Mouse (Mus musculus): ENCODE measurements at regions not wholly inside any gene's neighbourhood (a gene's known extent, or its start where the extent isn't known, plus 50 kb on each side); places are given as distances from the start of the nearest gene placed in this dataset.

GRCm38 (mm10) chr8:127915591-127916028 lies 442.8 kb upstream of the Nrp1 start:
- Histone ChIP-seq H3K27ac (ENCODE audit: insufficient read depth, low read length) (peak overlapping the region; percentile 3; the same call in 1 of the 2 replicates), H3K4me1 (ENCODE audit: control insufficient read depth, insufficient read depth, low read length) (peaks cover 5% of the 10 kb centered on the region; the same call in 1 of the 2 replicates), H3K4me3 (ENCODE audit: insufficient read depth, low read length) (no peak overlapping the region)
- TF ChIP-seq CTCF (IDR thresholded peaks at IDR 0.05; ENCODE audit: borderline replicate concordance, insufficient read depth, low read length): no peak
- no peak for TF ChIP-seq POLR2A (IDR thresholded peaks at IDR 0.05; ENCODE audit: low read depth, low read length)

GRCm38 (mm10) chr8:127921925-127922324 lies 436.5 kb upstream of the Nrp1 start:
- no peak overlapping the region for H3K27ac ChIP-seq (ENCODE audit: insufficient read depth, low read length)
- no peak overlapping the region for H3K4me3 ChIP-seq (ENCODE audit: insufficient read depth, low read length)
- TF ChIP-seq POLR2A (IDR thresholded peaks at IDR 0.05; ENCODE audit: low read depth, low read length) (no peak), CTCF (IDR thresholded peaks at IDR 0.05; ENCODE audit: borderline replicate concordance, insufficient read depth, low read length) (no peak)
- no peaks in the 10 kb centered on the region for H3K4me1 ChIP-seq (ENCODE audit: control insufficient read depth, insufficient read depth, low read length)

- no peak overlapping the region for H3K4me3 ChIP-seq (ENCODE audit: insufficient read depth, low read length)
- no peak for TF ChIP-seq POLR2A (IDR thresholded peaks at IDR 0.05; ENCODE audit: low read depth, low read length)
- TF ChIP-seq CTCF (IDR thresholded peaks at IDR 0.05; ENCODE audit: borderline replicate concordance, insufficient read depth, low read length): no peak
- no peaks in the 10 kb centered on the region for H3K4me1 ChIP-seq (ENCODE audit: control insufficient read depth, insufficient read depth, low read length)
Observed at GRCm38 (mm10) chr8:127923321-127923720, 435.1 kb upstream of the Nrp1 start.

GRCm38 (mm10) chr8:127932276-127932675 lies 426.1 kb upstream of the Nrp1 start:
- no peaks in the 10 kb centered on the region for H3K4me1 ChIP-seq (ENCODE audit: control insufficient read depth, insufficient read depth, low read length)
- TF ChIP-seq POLR2A (IDR thresholded peaks at IDR 0.05; ENCODE audit: low read depth, low read length): no peak
- no peak for TF ChIP-seq CTCF (IDR thresholded peaks at IDR 0.05; ENCODE audit: borderline replicate concordance, insufficient read depth, low read length)
- no peak overlapping the region for H3K4me3 ChIP-seq (ENCODE audit: insufficient read depth, low read length)
- H3K27ac ChIP-seq (ENCODE audit: insufficient read depth, low read length): no peak overlapping the region

More at GRCm38 (mm10) chr8:127923321-127923720, 435.1 kb upstream of the Nrp1 start:
- H3K27ac ChIP-seq (ENCODE audit: insufficient read depth, low read length): no peak overlapping the region

GRCm38 (mm10) chr8:127936792-127937435 lies 421.5 kb upstream of the Nrp1 start:
- no peak overlapping the region for H3K27ac ChIP-seq (ENCODE audit: insufficient read depth, low read length)
- H3K4me3 ChIP-seq (ENCODE audit: insufficient read depth, low read length): no peak overlapping the region
- TF ChIP-seq CTCF (IDR thresholded peaks at IDR 0.05; ENCODE audit: borderline replicate concordance, insufficient read depth, low read length): no peak
- TF ChIP-seq POLR2A (IDR thresholded peaks at IDR 0.05; ENCODE audit: low read depth, low read length): no peak
- H3K4me1 ChIP-seq (ENCODE audit: control insufficient read depth, insufficient read depth, low read length): no peaks in the 10 kb centered on the region

- Histone ChIP-seq H3K27ac (ENCODE audit: insufficient read depth, low read length) (no peak overlapping the region), H3K4me3 (ENCODE audit: insufficient read depth, low read length) (no peak overlapping the region), H3K4me1 (ENCODE audit: control insufficient read depth, insufficient read depth, low read length) (no peaks in the 10 kb centered on the region)
- TF ChIP-seq POLR2A (IDR thresholded peaks at IDR 0.05; ENCODE audit: low read depth, low read length): no peak
- no peak for TF ChIP-seq CTCF (IDR thresholded peaks at IDR 0.05; ENCODE audit: borderline replicate concordance, insufficient read depth, low read length)
Observed at GRCm38 (mm10) chr8:127939284-127939985, 419.0 kb upstream of the Nrp1 start.

GRCm38 (mm10) chr8:127939986-127940359 lies 418.4 kb upstream of the Nrp1 start:
- H3K27ac ChIP-seq (ENCODE audit: insufficient read depth, low read length): no peak overlapping the region
- TF ChIP-seq CTCF (IDR thresholded peaks at IDR 0.05; ENCODE audit: borderline replicate concordance, insufficient read depth, low read length) (no peak), POLR2A (IDR thresholded peaks at IDR 0.05; ENCODE audit: low read depth, low read length) (no peak)
- no peaks in the 10 kb centered on the region for H3K4me1 ChIP-seq (ENCODE audit: control insufficient read depth, insufficient read depth, low read length)
- no peak overlapping the region for H3K4me3 ChIP-seq (ENCODE audit: insufficient read depth, low read length)

GRCm38 (mm10) chr8:127942319-127942718 lies 416.1 kb upstream of the Nrp1 start:
- Histone ChIP-seq H3K4me1 (ENCODE audit: control insufficient read depth, insufficient read depth, low read length) (no peaks in the 10 kb centered on the region), H3K27ac (ENCODE audit: insufficient read depth, low read length) (no peak overlapping the region), H3K4me3 (ENCODE audit: insufficient read depth, low read length) (no peak overlapping the region)
- TF ChIP-seq POLR2A (IDR thresholded peaks at IDR 0.05; ENCODE audit: low read depth, low read length) (no peak), CTCF (IDR thresholded peaks at IDR 0.05; ENCODE audit: borderline replicate concordance, insufficient read depth, low read length) (no peak)

- no peak overlapping the region for H3K27ac ChIP-seq (ENCODE audit: insufficient read depth, low read length)
- H3K4me3 ChIP-seq (ENCODE audit: insufficient read depth, low read length): no peak overlapping the region
- H3K4me1 ChIP-seq (ENCODE audit: control insufficient read depth, insufficient read depth, low read length): no peaks in the 10 kb centered on the region
- TF ChIP-seq POLR2A (IDR thresholded peaks at IDR 0.05; ENCODE audit: low read depth, low read length) (no peak), CTCF (IDR thresholded peaks at IDR 0.05; ENCODE audit: borderline replicate concordance, insufficient read depth, low read length) (no peak)
Observed at GRCm38 (mm10) chr8:127944955-127945498, 413.4 kb upstream of the Nrp1 start.

- Histone ChIP-seq H3K4me1 (ENCODE audit: control insufficient read depth, insufficient read depth, low read length) (peaks cover 2% of the 10 kb centered on the region; the same call in 1 of the 2 replicates), H3K27ac (ENCODE audit: insufficient read depth, low read length) (no peak overlapping the region), H3K4me3 (ENCODE audit: insufficient read depth, low read length) (no peak overlapping the region)
- TF ChIP-seq POLR2A (IDR thresholded peaks at IDR 0.05; ENCODE audit: low read depth, low read length): no peak
- no peak for TF ChIP-seq CTCF (IDR thresholded peaks at IDR 0.05; ENCODE audit: borderline replicate concordance, insufficient read depth, low read length)
Observed at GRCm38 (mm10) chr8:127957571-127957970, 400.8 kb upstream of the Nrp1 start.
